Mouse (Mus musculus): ENCODE data around the gene Zdhhc22. TPM values are rescaled to one million over a fixed set of nuclear protein-coding genes. Genes with fewer than 3 reads are reported as not detected.

The Zdhhc22 gene
- polyA plus RNA-seq, 1 experiment = 0.01 TPM

GRCm38 (mm10) chr12:87028068-87028467 lies 37.8 kb upstream of the Zdhhc22 start:
- H3K4me2 ChIP-seq (ENCODE audit: low read depth) = no peak overlapping the region
- H3K27me3 ChIP-seq (ENCODE audit: control insufficient read depth, insufficient read depth, insufficient read length) = peaks cover 59% of the 10 kb centered on the region
- H3K4me3 ChIP-seq = no peak overlapping the region
- H3K79me2 ChIP-seq (ENCODE audit: control insufficient read depth, insufficient read depth) = no peaks in the 10 kb centered on the region
- TF ChIP-seq MYOG (IDR thresholded peaks at IDR 0.05; ENCODE audit: control insufficient read depth in 1 of 3, insufficient read depth in 1 of 3, insufficient read length in 2 of 3, low read depth in 2 of 3) (no peak), TCF3 (IDR thresholded peaks at IDR 0.05; ENCODE audit: insufficient read length, low read depth) (no peak), SRF (IDR thresholded peaks at IDR 0.05; ENCODE audit: control insufficient read depth, insufficient read length, low read depth) (no peak), MYOD1 (IDR thresholded peaks at IDR 0.05; ENCODE audit: control insufficient read depth in 1 of 3, insufficient read length in 2 of 3, low read depth in 2 of 3) (no peak), REST (IDR thresholded peaks at IDR 0.05; ENCODE audit: insufficient read depth, insufficient read length) (no peak), POLR2A (IDR thresholded peaks at IDR 0.05; ENCODE audit: insufficient read length, low read depth) (no peak), POLR2AphosphoS2 (IDR thresholded peaks at IDR 0.05; ENCODE audit: insufficient read length, low read depth) (no peak), MAX (IDR thresholded peaks at IDR 0.05; ENCODE audit: low read depth) (no peak), TCF12 (IDR thresholded peaks at IDR 0.05; ENCODE audit: insufficient read depth, poor library complexity, severe bottlenecking) (no peak), CEBPB (IDR thresholded peaks at IDR 0.05; ENCODE audit: insufficient read depth, poor library complexity, severe bottlenecking) (no peak), E2F4 (IDR thresholded peaks at IDR 0.05; ENCODE audit: insufficient read depth) (no peak), USF1 (IDR thresholded peaks at IDR 0.05; ENCODE audit: low read depth) (no peak)
- no peak overlapping the region for H3ac ChIP-seq (ENCODE audit: control insufficient read depth, insufficient read length)
- no peaks in the 10 kb centered on the region for H3K36me3 ChIP-seq (ENCODE audit: control insufficient read depth, insufficient read depth)

DNA sequence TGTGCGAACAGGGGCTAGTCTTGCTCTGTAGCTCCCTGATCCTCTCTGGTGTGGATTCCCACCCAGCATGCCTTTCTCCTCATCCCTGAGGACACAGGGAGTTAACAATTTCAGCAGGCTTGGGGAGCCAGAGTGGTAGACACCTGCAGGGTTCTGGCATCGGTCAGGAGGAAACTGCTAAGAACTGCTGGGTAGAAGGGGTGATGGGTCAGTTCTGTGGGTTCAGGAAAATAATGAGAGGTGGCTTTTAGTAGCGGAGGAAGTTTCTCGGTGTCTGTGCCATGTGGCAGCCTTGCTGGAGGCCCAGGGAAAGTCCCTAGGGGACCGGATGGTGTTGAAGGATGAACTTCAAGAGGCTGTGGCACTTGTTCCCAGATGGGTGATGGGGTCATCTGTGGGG lies 37.2 kb upstream of the Zdhhc22 start:
- TF ChIP-seq SRF (IDR thresholded peaks at IDR 0.05; ENCODE audit: control insufficient read depth, insufficient read length, low read depth) (no peak), E2F4 (IDR thresholded peaks at IDR 0.05; ENCODE audit: insufficient read depth) (no peak), CEBPB (IDR thresholded peaks at IDR 0.05; ENCODE audit: insufficient read depth, poor library complexity, severe bottlenecking) (no peak), POLR2A (IDR thresholded peaks at IDR 0.05; ENCODE audit: insufficient read length, low read depth) (no peak), TCF3 (IDR thresholded peaks at IDR 0.05; ENCODE audit: insufficient read length, low read depth) (no peak), POLR2AphosphoS2 (IDR thresholded peaks at IDR 0.05; ENCODE audit: insufficient read length, low read depth) (no peak), MYOG (IDR thresholded peaks at IDR 0.05; ENCODE audit: control insufficient read depth in 1 of 3, insufficient read depth in 1 of 3, insufficient read length in 2 of 3, low read depth in 2 of 3) (no peak), MAX (IDR thresholded peaks at IDR 0.05; ENCODE audit: low read depth) (no peak), MYOD1 (IDR thresholded peaks at IDR 0.05; ENCODE audit: control insufficient read depth in 1 of 3, insufficient read length in 2 of 3, low read depth in 2 of 3) (no peak), REST (IDR thresholded peaks at IDR 0.05; ENCODE audit: insufficient read depth, insufficient read length) (no peak), USF1 (IDR thresholded peaks at IDR 0.05; ENCODE audit: low read depth) (no peak), TCF12 (IDR thresholded peaks at IDR 0.05; ENCODE audit: insufficient read depth, poor library complexity, severe bottlenecking) (no peak)
- no peaks in the 10 kb centered on the region for H3K79me2 ChIP-seq (ENCODE audit: control insufficient read depth, insufficient read depth)
- H3K4me3 ChIP-seq = no peak overlapping the region
- H3ac ChIP-seq (ENCODE audit: control insufficient read depth, insufficient read length) = no peak overlapping the region
- no peak overlapping the region for H3K4me2 ChIP-seq (ENCODE audit: low read depth)
- H3K36me3 ChIP-seq (ENCODE audit: control insufficient read depth, insufficient read depth) = no peaks in the 10 kb centered on the region
- peaks cover 59% of the 10 kb centered on the region for H3K27me3 ChIP-seq (ENCODE audit: control insufficient read depth, insufficient read depth, insufficient read length)

GRCm38 (mm10) chr12:87026871-87027240 lies 36.6 kb upstream of the Zdhhc22 start:
- TF ChIP-seq CEBPB (IDR thresholded peaks at IDR 0.05; ENCODE audit: insufficient read depth, poor library complexity, severe bottlenecking) (no peak), MAX (IDR thresholded peaks at IDR 0.05; ENCODE audit: low read depth) (no peak), E2F4 (IDR thresholded peaks at IDR 0.05; ENCODE audit: insufficient read depth) (no peak), REST (IDR thresholded peaks at IDR 0.05; ENCODE audit: insufficient read depth, insufficient read length) (no peak), POLR2A (IDR thresholded peaks at IDR 0.05; ENCODE audit: insufficient read length, low read depth) (no peak), POLR2AphosphoS2 (IDR thresholded peaks at IDR 0.05; ENCODE audit: insufficient read length, low read depth) (no peak), TCF3 (IDR thresholded peaks at IDR 0.05; ENCODE audit: insufficient read length, low read depth) (no peak), MYOD1 (IDR thresholded peaks at IDR 0.05; ENCODE audit: control insufficient read depth in 1 of 3, insufficient read length in 2 of 3, low read depth in 2 of 3) (no peak), TCF12 (IDR thresholded peaks at IDR 0.05; ENCODE audit: insufficient read depth, poor library complexity, severe bottlenecking) (no peak), SRF (IDR thresholded peaks at IDR 0.05; ENCODE audit: control insufficient read depth, insufficient read length, low read depth) (no peak), MYOG (IDR thresholded peaks at IDR 0.05; ENCODE audit: control insufficient read depth in 1 of 3, insufficient read depth in 1 of 3, insufficient read length in 2 of 3, low read depth in 2 of 3) (no peak), USF1 (IDR thresholded peaks at IDR 0.05; ENCODE audit: low read depth) (no peak)
- no peaks in the 10 kb centered on the region for H3K79me2 ChIP-seq (ENCODE audit: control insufficient read depth, insufficient read depth)
- H3K4me3 ChIP-seq = no peak overlapping the region
- H3K36me3 ChIP-seq (ENCODE audit: control insufficient read depth, insufficient read depth) = no peaks in the 10 kb centered on the region
- H3K27me3 ChIP-seq (ENCODE audit: control insufficient read depth, insufficient read depth, insufficient read length) = peaks cover 62% of the 10 kb centered on the region
- no peak overlapping the region for H3K4me2 ChIP-seq (ENCODE audit: low read depth)
- no peak overlapping the region for H3ac ChIP-seq (ENCODE audit: control insufficient read depth, insufficient read length)

DNA sequence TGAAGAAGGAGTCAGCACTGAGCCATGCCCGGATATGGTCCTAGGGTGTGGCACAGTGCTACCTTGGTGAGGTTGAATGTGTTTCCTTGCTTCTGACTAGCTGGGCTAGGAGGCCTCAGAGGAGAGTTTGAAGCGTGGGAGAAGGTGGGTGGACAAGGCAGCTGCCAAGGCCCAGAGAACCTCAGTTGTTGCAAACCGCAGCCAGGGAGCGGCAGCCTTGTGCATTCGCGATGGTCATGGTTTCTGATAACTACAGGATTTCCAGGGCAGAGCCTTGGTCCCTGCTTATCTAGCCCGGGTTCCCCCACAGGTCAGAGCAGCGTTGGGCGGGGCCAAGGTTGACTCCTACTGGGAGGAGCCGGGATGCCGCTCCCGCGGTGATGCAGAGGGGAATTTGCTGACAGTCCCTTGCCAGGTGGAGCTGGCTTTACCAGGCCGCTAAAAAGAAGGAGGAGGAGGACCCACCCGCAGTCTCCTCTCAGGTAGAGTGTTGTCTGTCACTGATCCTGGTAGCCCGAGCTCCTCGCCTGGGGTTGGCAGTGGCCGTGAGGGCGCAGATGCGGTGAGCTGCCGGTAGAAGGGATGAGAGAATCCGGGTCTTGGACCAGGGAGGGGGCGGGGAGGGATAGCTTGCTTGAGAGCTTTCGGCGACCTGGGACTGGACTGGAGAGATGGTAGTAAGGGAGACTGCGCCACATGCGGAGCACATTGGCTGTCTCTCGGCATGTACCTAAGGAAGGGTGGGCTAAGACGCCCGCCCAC lies 36.1 kb upstream of the Zdhhc22 start:
- H3ac ChIP-seq (ENCODE audit: control insufficient read depth, insufficient read length) = no peak overlapping the region
- no peaks in the 10 kb centered on the region for H3K36me3 ChIP-seq (ENCODE audit: control insufficient read depth, insufficient read depth)
- H3K27me3 ChIP-seq (ENCODE audit: control insufficient read depth, insufficient read depth, insufficient read length) = peaks cover 64% of the 10 kb centered on the region
- no peak overlapping the region for H3K4me2 ChIP-seq (ENCODE audit: low read depth)
- H3K79me2 ChIP-seq (ENCODE audit: control insufficient read depth, insufficient read depth) = no peaks in the 10 kb centered on the region
- TF ChIP-seq TCF12 (IDR thresholded peaks at IDR 0.05; ENCODE audit: insufficient read depth, poor library complexity, severe bottlenecking) = no peak
- no peak for TF ChIP-seq MAX (IDR thresholded peaks at IDR 0.05; ENCODE audit: low read depth)
- TF ChIP-seq TCF3 (IDR thresholded peaks at IDR 0.05; ENCODE audit: insufficient read length, low read depth) = no peak
- TF ChIP-seq MYOD1 (IDR thresholded peaks at IDR 0.05; ENCODE audit: control insufficient read depth in 1 of 3, insufficient read length in 2 of 3, low read depth in 2 of 3) = no peak
- TF ChIP-seq E2F4 (IDR thresholded peaks at IDR 0.05; ENCODE audit: insufficient read depth) = no peak
- TF ChIP-seq CEBPB (IDR thresholded peaks at IDR 0.05; ENCODE audit: insufficient read depth, poor library complexity, severe bottlenecking) = no peak
- no peak for TF ChIP-seq MYOG (IDR thresholded peaks at IDR 0.05; ENCODE audit: control insufficient read depth in 1 of 3, insufficient read depth in 1 of 3, insufficient read length in 2 of 3, low read depth in 2 of 3)
- no peak for TF ChIP-seq REST (IDR thresholded peaks at IDR 0.05; ENCODE audit: insufficient read depth, insufficient read length)
- TF ChIP-seq POLR2A (IDR thresholded peaks at IDR 0.05; ENCODE audit: insufficient read length, low read depth) = no peak
- no peak for TF ChIP-seq USF1 (IDR thresholded peaks at IDR 0.05; ENCODE audit: low read depth)
- no peak for TF ChIP-seq POLR2AphosphoS2 (IDR thresholded peaks at IDR 0.05; ENCODE audit: insufficient read length, low read depth)
- no peak for TF ChIP-seq SRF (IDR thresholded peaks at IDR 0.05; ENCODE audit: control insufficient read depth, insufficient read length, low read depth)
- no peak overlapping the region for H3K4me3 ChIP-seq
